Mouse (Mus musculus) left cerebral cortex, postnatal 36 days (tissue): Measurements from ENCODE around the gene Lmo1. TPM values are rescaled to one million over a fixed set of nuclear protein-coding genes. Genes with fewer than 3 reads are reported as not detected.
A peak's percentile ranks its signal among the peaks of the same experiment; 100 is the strongest.
"Not testable (repeated sequence)": the region's sequence is repeated elsewhere in the genome, so short reads cannot be mapped to it uniquely, and the experiment has no call there.

Experiments
- DNase-seq, 2 experiments: peaks; one replicate each; pipeline ENCODE4 v3.0.0; 2021 to 2022; ENCODE audit warnings: low spot score in 2 of 2, mixed read lengths in 1 of 2
- intact Hi-C: fragments of 180-260 bp; cut with DNase I; formaldehyde crosslinking; loops from one replicate; pipeline ENCODE4 v1.15.1; 2025
- total RNA-seq, 2 experiments: library from RNA; stranded (reverse); gene quantifications; 2 replicates each; pipeline ENCODE4 v1.2.3; 2021

Lmo1 gene
- total RNA-seq, 2 experiments from 2014 or later: 11.4 to 15.3 TPM

DNA sequence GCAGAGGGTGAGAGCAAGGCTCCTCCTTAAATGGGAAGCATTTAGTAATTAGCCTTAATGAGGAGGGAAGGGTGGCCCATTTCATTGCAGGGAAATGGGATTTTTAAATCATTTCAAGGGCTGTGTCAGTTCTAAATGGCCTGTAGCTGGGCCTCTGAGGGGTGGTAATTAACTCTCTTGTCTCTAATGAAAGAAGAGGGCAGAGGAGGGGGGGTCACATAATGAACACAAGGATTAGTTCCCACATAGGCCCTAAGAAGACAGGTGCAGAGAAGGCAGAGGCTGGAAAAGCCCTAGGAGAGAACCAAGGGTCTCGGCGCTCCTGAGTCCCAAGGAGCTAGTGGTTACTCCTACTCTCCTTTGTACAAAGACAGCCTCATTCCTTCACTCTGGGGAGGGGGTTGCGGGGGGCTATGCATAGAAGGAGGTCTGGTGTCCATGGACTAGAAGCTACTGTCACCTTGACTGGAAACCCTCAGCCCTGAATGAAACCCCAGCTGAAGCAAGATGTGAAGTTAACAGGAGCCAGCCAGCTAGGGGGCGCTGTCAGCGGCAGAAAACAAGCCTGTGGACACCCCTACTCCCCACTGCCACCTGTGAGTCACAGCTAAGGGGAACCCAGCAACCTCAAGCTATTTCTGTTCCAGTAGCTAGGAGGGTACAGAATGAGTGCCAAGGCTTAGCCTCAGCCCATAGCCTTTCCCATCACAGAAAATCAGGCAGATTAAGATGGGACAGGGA, 44.9 kb downstream of the Lmo1 start:
- intact Hi-C loops: no loop called here
- DNase-seq: no peak

GRCm38 (mm10) chr7:109129442-109129841, 45.6 kb downstream of the Lmo1 start:
- intact Hi-C loops: no loop called here
- DNase-seq: no peak

DNA sequence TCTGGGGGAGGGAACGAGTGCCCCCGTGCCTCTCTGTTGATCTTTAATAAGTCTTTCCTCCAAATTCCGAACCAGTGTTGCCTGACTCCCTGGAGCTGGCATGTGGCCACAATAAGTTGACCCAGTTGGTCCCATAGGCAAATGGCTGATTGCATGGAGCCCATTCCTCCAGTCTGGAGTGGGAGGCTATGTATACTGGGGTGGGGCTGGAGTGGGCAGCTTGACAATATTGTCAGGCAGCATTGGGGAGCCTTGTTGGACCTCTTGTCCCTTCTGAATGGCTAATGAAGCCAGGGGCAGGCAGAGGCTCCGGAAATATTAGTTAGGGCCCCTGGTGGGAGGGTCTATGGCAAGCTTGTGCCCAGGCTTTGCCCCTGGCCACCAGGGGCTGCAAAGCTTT, 59.1 kb downstream of the Lmo1 start:
- no peak for DNase-seq
- intact Hi-C loops: no loop called here

- intact Hi-C loops, DNase-seq: not testable (repeated sequence)
These were observed 59.5 kb downstream of the Lmo1 start for GRCm38 (mm10) chr7:109115488-109115887.

DNA sequence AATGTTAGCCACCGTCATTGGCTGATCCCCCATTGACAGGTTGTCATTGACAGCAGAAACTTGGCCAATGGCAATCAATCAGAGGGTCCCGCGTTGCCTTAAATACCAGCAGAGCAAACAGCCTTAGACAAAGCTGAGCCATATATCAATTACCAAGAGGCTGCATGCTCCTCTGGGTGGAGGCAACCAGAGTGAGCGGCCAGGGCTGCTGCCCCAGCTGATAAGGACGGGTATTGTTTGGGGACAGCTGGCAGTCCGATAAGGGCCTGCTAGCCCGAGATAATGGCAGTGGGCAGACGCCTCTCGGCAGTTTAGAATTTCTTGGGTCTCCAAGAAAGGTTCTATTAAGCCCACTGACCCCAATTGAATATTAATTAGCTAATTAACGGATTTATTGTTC, 60.1 kb downstream of the Lmo1 start:
- no peak for DNase-seq
- intact Hi-C loops: no loop called here

GRCm38 (mm10) chr7:109111000-109111399, 64.0 kb downstream of the Lmo1 start:
- intact Hi-C loops: no loop called here
- DNase-seq: peak; percentile 64 to 72

DNA sequence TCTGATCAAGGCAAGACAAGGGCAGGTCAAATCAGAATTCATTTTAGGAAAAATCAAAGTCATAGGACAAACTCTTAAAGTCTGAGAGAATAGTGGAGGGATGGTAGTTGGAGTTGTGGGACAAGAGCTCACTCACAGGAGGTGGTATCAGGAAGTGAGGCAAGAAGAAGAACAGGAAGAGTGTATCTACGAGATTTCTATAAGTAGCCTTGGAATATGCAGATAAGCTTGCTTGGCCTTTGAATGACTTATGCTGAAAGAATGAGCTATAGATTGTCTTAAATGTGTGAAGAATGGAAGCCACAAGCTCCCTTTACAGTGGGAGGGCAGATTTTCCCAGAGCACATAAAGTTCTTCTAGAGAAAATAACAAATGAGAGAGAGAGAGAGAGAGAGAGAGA, 70.1 kb downstream of the Lmo1 start:
- intact Hi-C loops: no loop called here
- no peak for DNase-seq

- no peak for DNase-seq
- intact Hi-C loops: no loop called here
These were observed 73.8 kb downstream of the Lmo1 start for GRCm38 (mm10) chr7:109101167-109101566.

GRCm38 (mm10) chr7:109098145-109099018, 76.6 kb downstream of the Lmo1 start:
- DNase-seq: peak in 1 of 2 experiments; percentile 37
- intact Hi-C loops: loop anchor here (2.0 kb wide), 2 partner anchors 72 to 326 kb away; no protein-coding TSS in a partner anchor

DNA sequence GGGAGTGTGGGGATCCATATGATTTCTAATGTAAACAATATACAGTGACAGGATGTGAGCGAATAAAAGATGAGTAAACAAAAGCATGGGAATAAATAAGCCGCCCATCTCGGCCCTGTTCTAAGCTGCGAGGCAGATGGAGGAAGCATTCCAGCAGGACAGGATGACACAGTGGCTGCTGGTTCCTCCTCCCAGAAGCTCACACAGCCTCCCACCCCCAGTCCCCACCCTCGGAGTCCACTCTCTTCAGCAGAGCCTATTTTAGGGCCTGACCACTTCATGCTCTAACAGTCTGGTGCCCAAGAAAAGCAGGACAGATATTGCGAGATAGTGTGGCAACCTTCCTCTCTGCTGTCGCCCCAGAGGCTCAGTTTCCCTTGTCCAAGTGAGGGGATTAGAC, 77.8 kb downstream of the Lmo1 start:
- no peak for DNase-seq
- intact Hi-C loops: no loop called here

- intact Hi-C loops: no loop called here
These were observed 78.4 kb downstream of the Lmo1 start for GRCm38 (mm10) chr7:109096618-109097017.

DNA sequence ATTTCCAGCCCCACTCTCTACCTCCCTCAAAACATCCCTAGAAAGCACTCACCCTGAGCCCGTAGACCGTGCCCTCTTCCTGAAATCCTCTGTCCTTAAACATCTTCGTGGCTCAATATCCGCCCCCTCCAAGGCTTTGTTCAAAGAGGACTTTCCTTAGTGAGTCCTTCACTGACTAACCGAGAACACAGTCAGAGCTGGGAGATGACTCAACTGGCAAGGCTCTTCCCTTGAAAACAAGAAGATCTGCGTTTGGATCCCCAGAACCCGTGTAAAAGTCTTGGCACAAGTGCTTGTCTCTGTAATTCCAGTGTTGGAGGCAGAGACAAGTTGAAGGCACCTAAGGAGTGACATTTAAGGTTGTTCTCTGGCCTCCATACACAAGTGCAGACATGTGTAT, 80.7 kb downstream of the Lmo1 start:
- DNase-seq: no peak
- intact Hi-C loops: no loop called here

More at GRCm38 (mm10) chr7:109096618-109097017, 78.4 kb downstream of the Lmo1 start:
- DNase-seq: no peak

DNA sequence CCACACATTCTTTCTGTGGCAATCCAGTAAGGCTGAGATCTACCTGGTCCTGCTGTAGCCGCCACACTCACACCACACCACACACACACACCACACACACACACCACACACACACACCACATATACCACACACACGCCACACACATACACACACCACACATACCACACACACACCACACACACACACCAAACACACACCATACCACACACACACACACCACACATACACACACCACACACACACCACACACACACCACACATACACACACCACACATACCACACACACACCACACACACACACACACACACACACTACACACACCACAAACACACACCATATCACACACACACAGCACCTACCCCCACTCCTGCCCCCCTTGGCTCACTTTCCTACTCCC, 83.7 kb downstream of the Lmo1 start:
- DNase-seq, intact Hi-C loops: not testable (repeated sequence)

Other genes starting within 250 kb of the Lmo1 start
- gene Nlrp10, start 245.0 kb downstream of the Lmo1 start, total RNA-seq: under 1 TPM; 0.52 TPM
- 10 to 100 TPM; 89.7 to 96.0 TPM for gene Eif3f, start 240.8 kb downstream of the Lmo1 start, total RNA-seq
- 100 to 1,000 TPM; 106 to 143 TPM for gene Tub, start 224.9 kb downstream of the Lmo1 start, total RNA-seq
- 10 to 100 TPM; 63.5 to 69.2 TPM for gene Ric3, start 91.9 kb downstream of the Lmo1 start, total RNA-seq